Mouse (Mus musculus) small intestine, adult 2 months (tissue): ENCODE measurements at regions not wholly inside any gene's neighbourhood (a gene's known extent, or its start where the extent isn't known, plus 50 kb on each side); places are given as distances from the start of the nearest gene placed in this dataset.

Experiments used
- H3K27ac ChIP-seq: fragments of 200-500 bp; 2 replicates; pipeline ENCODE4 v1.5.1; 2012; ENCODE audit warnings: low read depth, low read length, control low read depth, inconsistent platforms; ENCODE audit not compliant: insufficient read depth
- H3K27me3 ChIP-seq: fragments of 200-500 bp; 2 replicates; pipeline ENCODE4 v1.6.1; 2012; ENCODE audit warnings: mild to moderate bottlenecking, moderate library complexity, low read length, inconsistent platforms; ENCODE audit not compliant: control insufficient read depth, insufficient read depth
- H3K36me3 ChIP-seq: fragments of 200-500 bp; 2 replicates; pipeline ENCODE4 v1.6.1; 2012; ENCODE audit warnings: mild to moderate bottlenecking, low read length, control low read depth, inconsistent platforms; ENCODE audit not compliant: control insufficient read depth, insufficient read depth
- H3K4me1 ChIP-seq: fragments of 200-500 bp; 2 replicates; pipeline ENCODE4 v1.6.1; 2012; ENCODE audit warnings: low read length, inconsistent platforms, mixed read lengths; ENCODE audit not compliant: control insufficient read depth, insufficient read depth, insufficient read length
- H3K4me3 ChIP-seq: fragments of 200-500 bp; 2 replicates; pipeline ENCODE4 v1.5.1; 2012; ENCODE audit warnings: low read depth, mild to moderate bottlenecking, control low read depth, inconsistent platforms, low read length, moderate library complexity
- CTCF ChIP-seq: fragments of 200-500 bp; IDR thresholded peaks from 2 replicates; pipeline ENCODE4 v1.5.1; 2012; ENCODE audit warnings: low read depth, mild to moderate bottlenecking, control low read depth, inconsistent platforms, low read length, moderate library complexity, mixed read lengths; ENCODE audit not compliant: insufficient replicate concordance, insufficient read length; ENCODE audit errors: extremely low read depth
- POLR2A ChIP-seq: fragments of 200-500 bp; IDR thresholded peaks from 2 replicates; pipeline ENCODE4 v1.6.1; 2012; ENCODE audit warnings: low read depth, mild to moderate bottlenecking, control low read depth, inconsistent platforms, low read length, moderate library complexity
- WGBS: fragments of 180-500 bp; shearing (Covaris S2); methylation state at CpG from one replicate; pipeline ENCODE4 v1.1.7; 2018; 5-methylcytosine and 5-hydroxymethylcytosine counted together

GRCm38 (mm10) chr6:143484941-143485340 lies 317.9 kb downstream of the Etnk1 start:
- WGBS = 91% methylated on average over 6 of the region's 6 CpGs
- TF ChIP-seq CTCF (no peak), POLR2A (no peak)
- no peak overlapping the region for H3K27ac ChIP-seq
- no peaks in the 10 kb centered on the region for H3K36me3 ChIP-seq
- H3K27me3 ChIP-seq = no peaks in the 10 kb centered on the region
- no peak overlapping the region for H3K4me3 ChIP-seq
- no peaks in the 10 kb centered on the region for H3K4me1 ChIP-seq

- Histone ChIP-seq H3K4me1 (no peaks in the 10 kb centered on the region), H3K27ac (no peak overlapping the region), H3K4me3 (no peak overlapping the region), H3K36me3 (no peaks in the 10 kb centered on the region), H3K27me3 (no peaks in the 10 kb centered on the region)
- 48% methylated on average over 10 of the region's 10 CpGs for WGBS
- TF ChIP-seq POLR2A (no peak), CTCF (no peak)
These were observed 320.0 kb downstream of the Etnk1 start for GRCm38 (mm10) chr6:143487003-143487402.

GRCm38 (mm10) chr6:143490019-143490418 lies 323.0 kb downstream of the Etnk1 start:
- no peak overlapping the region for H3K4me3 ChIP-seq
- H3K27me3 ChIP-seq = no peaks in the 10 kb centered on the region
- no peak overlapping the region for H3K27ac ChIP-seq
- WGBS = 96% methylated on average over 6 of the region's 6 CpGs
- no peaks in the 10 kb centered on the region for H3K4me1 ChIP-seq
- TF ChIP-seq POLR2A (no peak), CTCF (no peak)
- no peaks in the 10 kb centered on the region for H3K36me3 ChIP-seq

- no peak overlapping the region for H3K4me3 ChIP-seq
- no peaks in the 10 kb centered on the region for H3K4me1 ChIP-seq
- no peak overlapping the region for H3K27ac ChIP-seq
- TF ChIP-seq POLR2A (no peak), CTCF (no peak)
- H3K36me3 ChIP-seq = no peaks in the 10 kb centered on the region
- no peaks in the 10 kb centered on the region for H3K27me3 ChIP-seq
- 95% methylated on average over 5 of the region's 5 CpGs for WGBS
These were observed 324.4 kb downstream of the Etnk1 start for GRCm38 (mm10) chr6:143491380-143491779.

GRCm38 (mm10) chr6:143493543-143493942 lies 326.5 kb downstream of the Etnk1 start:
- Histone ChIP-seq H3K4me3 (no peak overlapping the region), H3K27me3 (no peaks in the 10 kb centered on the region), H3K36me3 (no peaks in the 10 kb centered on the region), H3K4me1 (no peaks in the 10 kb centered on the region), H3K27ac (no peak overlapping the region)
- WGBS = 80% methylated on average over 3 of the region's 3 CpGs
- TF ChIP-seq POLR2A = no peak
- TF ChIP-seq CTCF = no peak

- Histone ChIP-seq H3K36me3 (no peaks in the 10 kb centered on the region), H3K4me1 (no peaks in the 10 kb centered on the region), H3K27ac (no peak overlapping the region), H3K27me3 (no peaks in the 10 kb centered on the region), H3K4me3 (no peak overlapping the region)
- TF ChIP-seq POLR2A = no peak
- no peak for TF ChIP-seq CTCF
- WGBS = 86% methylated on average over 11 of the region's 11 CpGs
These were observed 327.3 kb downstream of the Etnk1 start for GRCm38 (mm10) chr6:143494341-143494740.

GRCm38 (mm10) chr6:143494886-143495285 lies 327.9 kb downstream of the Etnk1 start:
- Histone ChIP-seq H3K36me3 (no peaks in the 10 kb centered on the region), H3K27ac (no peak overlapping the region), H3K4me3 (no peak overlapping the region), H3K4me1 (no peaks in the 10 kb centered on the region), H3K27me3 (no peaks in the 10 kb centered on the region)
- WGBS = 54% methylated on average over 7 of the region's 7 CpGs
- TF ChIP-seq POLR2A (no peak), CTCF (no peak)

- no peaks in the 10 kb centered on the region for H3K36me3 ChIP-seq
- WGBS = 74% methylated on average over 14 of the region's 14 CpGs
- H3K4me1 ChIP-seq = no peaks in the 10 kb centered on the region
- H3K27ac ChIP-seq = no peak overlapping the region
- no peak overlapping the region for H3K4me3 ChIP-seq
- H3K27me3 ChIP-seq = no peaks in the 10 kb centered on the region
- no peak for TF ChIP-seq POLR2A
- no peak for TF ChIP-seq CTCF
These were observed 331.7 kb downstream of the Etnk1 start for GRCm38 (mm10) chr6:143498764-143499163.
